Mouse (Mus musculus): ENCODE measurements around the gene Sertad4.

DNA sequence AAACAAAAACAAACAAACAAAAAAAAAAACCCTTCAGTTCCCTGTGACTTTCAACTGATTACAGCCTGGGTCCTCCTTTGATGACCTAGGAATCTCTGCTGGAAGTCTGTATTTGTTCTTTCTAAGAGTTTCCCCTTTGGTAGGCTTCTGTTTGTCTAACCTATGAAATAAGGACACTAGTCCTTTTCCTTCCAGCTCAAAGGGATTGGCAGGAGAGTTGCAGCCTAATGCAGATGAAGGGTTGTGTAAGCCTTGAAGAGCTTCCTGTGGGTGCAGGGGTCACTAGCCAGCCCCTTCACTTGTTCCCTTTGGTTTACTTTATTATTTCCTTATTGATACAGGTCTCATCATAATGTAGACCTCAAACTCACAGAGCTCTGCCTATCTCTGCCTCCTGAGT lies 27.6 kb downstream of the Sertad4 start:
- TF ChIP-seq CTCF (IDR thresholded peaks at IDR 0.05; ENCODE audit: low read depth), result no peak
- no peak for TF ChIP-seq EP300 (optimal IDR thresholded peaks at IDR 0.05)
